Mouse (Mus musculus) NIH3T3 (cell line): ENCODE measurements around the gene Ankrd44.

Experiments
- DNase-seq: peaks from one replicate; pipeline ENCODE4 v3.0.0-alpha.2; 2012; ENCODE audit warnings: low read depth

Ankrd44 gene

DNA sequence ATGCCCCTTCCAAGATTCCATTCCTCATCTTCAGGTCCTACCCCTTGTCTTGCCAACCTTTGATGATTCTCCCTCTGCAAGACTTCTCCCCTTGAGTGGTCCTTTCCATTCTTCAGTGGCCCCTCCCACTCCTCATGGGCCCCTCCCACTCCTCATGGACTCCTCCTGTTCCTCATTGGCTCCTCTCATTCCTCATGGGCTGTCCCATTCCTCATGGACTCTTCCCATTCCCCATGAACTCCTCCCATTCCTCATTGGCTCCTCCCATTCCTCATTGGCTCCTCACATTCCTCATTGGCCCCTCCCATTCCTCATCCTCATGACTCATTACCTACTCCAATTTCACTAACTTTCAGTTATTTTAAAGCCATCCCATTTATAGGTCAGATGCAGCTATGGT is 166.3 kb downstream of the Ankrd44 start:
- peak; percentile 29 for DNase-seq

DNA sequence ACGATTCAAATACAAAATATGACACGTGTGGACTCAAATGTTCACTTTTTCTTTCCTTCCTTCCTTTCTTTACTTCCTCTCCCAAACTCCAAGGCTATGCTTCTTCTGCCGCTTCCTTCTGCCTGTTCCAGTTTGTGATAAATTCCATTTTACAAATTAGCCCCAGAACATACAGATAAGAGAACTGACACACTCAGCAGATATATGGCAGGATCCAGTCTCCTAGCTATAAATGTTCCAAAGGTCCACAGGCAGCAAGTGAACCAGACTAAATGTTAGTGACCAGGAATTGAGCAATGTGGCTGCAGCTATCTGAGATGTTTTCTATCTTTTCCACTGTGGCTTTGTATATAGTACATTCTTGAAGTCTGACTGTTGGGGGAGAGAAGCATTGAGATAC is 168.9 kb downstream of the Ankrd44 start:
- DNase-seq, result no peak

DNA sequence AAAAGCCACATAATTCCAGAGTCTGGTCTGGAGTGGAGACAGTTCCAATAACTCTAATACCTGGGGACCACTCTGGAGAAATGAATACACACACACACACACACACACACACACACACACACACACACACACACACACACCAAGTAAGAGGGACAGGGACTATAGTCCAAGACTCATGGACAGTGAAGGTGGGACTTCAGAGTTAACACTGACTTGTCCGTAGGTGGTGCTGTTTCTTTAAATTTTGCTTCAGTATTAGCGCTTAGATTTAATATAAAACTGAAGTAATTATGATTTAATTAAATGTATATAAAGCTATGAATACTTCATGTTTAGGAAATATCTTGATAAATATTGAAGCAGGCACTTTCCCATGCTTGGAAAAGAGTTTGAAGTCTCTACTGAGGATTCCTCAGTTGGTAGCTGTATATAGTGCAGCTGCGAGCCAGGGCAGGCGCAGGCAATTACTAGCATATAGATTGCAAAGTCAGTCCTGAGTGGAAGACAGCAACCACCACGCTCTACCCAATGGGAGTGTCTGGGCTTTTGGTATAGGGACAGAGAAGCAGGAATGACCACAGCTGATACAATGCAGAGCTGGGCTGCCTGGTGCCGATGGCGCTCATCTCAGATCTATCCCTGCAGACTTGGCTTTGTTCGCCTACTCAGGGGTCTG is 170.4 kb downstream of the Ankrd44 start:
- peak; percentile 30 for DNase-seq

DNA sequence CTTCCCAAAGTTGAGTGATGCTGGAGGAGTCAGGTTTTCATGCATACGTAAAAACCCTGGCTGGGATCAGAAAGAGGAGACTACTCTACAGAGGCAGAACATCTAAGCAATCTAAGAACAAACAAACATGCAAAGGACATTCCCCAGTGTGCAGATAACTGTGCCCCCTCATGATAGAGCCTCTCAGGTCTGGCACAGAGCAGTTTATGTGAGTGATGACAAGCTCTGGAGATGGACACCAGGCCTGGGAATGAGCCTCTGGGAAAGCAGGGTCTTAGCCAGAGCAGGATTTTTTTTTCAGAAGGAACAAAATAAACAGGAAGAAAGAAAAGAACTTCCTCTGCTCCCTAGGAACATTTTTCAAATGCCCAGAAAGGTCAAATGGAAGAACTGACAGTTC is 176.2 kb downstream of the Ankrd44 start:
- DNase-seq, result no peak

DNA sequence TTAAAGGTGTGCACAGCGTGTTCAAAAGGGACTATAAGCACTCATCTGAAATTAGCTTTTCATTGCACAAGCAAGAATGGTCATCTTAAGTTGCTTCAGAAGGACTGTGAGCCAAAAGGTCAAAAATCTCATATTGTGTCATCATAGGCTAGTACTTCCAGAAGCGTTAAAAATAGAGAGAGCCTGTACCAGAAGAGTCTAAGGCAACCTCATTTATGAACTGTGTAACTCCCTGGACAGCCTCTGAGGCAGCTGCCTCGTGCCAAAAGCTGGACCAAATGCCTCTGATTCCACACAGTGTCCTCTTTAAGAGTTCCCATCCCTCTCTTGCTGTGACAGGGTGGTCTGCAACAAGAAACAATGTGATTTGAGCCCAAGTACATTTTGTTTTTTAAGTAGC is 176.7 kb downstream of the Ankrd44 start:
- peak; percentile 19 for DNase-seq

DNA sequence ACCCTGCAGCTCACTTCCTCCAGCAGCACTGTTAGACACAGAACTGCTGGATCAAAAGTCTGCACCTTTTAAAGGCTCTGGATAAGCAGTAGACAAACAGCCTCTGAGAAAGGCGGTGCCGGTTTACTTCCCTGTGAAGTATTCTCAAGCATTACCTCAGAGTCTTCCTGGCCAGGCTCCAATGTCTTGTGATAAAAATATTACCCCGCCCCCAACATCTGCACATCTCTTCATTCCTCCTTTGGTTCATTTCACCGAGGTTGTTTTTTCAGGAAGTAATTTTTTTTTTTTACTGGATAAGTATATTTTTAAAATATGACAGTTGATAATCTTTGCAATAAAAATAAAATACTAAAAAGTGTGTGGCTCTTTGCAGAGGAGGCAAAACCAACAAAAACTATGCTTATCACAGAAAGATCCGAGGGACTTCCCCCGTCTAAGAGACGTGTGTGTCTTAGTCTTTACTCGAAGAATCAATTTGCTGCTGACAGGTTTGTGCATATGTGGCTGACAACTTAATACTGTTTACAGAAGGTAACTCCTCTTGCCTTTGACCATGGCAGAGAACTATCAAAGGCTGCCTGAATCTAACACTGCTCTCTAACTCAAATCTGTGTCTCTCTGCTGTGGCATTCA is 178.3 kb downstream of the Ankrd44 start:
- DNase-seq, result peak; percentile 41

DNA sequence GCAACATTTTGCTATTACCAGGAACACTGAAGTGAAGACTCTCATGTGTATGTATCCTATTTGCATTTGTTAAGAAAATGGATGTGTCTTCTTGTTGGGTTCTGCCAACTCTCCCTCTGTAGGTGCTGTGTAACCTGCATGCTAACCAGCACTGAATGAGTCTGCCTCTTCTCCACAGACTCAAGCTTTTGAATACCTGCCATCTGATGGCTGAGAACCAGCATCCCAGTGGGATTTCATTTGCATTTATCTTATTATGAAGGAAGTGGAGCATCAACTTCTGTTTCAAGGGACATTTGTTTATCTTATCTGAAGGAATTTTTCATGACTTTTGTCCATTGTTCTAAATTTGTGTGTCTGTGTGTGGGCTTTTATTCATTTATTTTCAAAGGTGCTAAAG is 180.5 kb downstream of the Ankrd44 start:
- DNase-seq, result no peak

DNA sequence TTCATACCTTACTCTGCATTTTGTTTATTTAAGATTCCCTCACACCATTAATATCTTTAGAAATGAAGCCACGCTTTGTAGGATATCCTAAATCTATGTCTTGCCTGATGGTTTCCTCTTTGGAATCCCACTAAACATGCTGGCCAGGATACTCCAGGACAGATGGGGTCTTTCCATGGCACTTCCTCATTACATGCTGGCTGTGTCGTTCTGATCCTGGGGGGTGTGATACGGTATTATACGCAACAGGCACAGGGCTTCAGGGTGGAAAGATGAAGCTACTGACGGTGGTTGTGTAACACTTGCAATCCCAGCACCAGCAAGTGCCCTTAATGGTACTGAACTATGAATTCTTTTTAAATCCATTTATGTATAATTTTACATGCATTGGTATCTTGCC is 182.0 kb downstream of the Ankrd44 start:
- no peak for DNase-seq

DNA sequence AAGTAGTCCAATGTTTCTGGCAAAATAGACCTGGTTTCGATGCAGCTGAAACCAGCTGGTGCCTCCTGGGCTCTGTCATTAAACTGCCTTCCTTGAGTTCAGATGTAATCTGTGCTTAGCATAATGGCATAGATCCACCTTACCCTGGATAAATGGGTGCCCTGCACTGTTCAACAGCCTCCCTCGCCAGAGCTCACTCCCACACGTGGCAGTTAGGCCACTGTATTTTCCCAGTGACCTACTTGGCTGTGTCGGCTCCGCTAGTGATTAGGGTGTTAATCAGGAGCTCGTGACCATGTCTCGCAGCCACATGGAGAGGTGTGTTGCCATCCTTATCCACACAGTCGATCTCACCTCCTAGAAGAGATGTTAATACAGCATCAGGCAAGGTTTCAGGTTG is 183.1 kb downstream of the Ankrd44 start:
- DNase-seq, result no peak

DNA sequence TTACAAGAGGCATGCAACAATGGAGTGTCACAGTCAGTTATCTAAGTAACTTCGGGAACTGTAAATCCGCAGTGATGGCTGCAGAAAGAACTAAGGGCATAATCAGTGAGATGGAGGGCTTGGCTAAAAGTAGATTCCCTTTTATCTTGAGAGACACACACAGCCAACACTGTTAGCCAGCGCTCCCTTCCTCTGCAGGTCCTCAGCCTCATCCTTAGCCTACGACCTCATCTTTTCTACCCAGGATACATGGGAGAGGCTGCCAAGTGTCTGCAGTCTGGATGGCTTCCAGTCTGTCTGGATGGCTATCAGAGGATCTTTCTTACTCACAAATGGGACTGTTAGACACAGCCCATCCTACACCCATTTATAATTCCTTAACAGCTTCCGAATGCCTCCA is 185.3 kb downstream of the Ankrd44 start:
- DNase-seq, result peak; percentile 50

DNA sequence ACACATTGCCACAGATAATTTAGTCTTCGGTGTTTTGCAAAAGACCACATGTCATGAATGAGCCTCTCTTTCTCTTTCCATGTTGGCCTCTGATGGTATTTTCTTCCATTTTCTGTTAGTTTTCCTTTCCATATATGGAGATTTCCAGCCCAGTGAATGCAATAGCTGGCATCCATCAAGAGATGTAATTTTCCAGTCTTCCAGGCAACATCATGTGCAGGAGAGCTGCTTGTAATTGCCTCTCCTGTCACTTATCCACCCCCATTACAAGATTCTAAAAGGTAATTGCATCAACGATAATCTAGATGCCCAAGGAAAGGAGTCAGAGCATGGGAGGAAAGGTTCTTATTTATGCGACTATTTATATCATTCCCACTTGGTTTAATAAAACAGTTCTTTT is 188.7 kb downstream of the Ankrd44 start:
- no peak for DNase-seq

DNA sequence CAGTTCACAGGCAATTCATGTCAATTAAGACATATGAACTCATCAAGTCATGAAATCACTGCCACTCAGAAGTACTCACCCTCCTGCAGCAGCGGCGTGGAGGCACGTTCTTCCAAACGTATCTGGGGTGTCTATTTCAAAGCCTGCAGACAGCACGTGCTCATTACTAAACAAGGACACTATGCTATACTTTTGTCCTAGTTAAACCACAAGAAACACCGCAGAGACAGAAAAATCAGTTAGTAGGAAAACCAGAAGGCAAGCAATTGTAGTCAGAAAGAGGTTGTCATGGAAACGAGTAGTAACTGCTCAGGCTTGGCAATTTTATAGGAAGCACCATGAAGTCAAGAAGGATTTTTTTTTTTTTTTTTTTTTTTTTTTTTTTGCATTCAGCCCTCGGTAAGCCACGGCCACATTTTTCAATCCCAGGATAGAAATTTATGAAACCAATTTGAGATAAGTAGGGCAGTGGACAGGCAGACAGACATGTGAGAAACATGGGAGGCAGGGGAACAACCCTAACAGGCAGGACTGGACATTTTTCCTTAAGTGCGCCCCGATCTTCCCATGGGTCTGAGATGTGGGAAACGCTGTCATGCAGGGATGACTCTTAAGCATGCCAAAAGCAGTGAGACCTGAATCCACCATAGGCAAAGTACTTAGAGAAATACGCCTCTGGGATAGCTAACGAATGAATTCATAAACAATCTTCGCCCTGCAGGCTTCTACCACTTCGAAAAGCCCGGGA is 191.1 kb downstream of the Ankrd44 start:
- DNase-seq, result no peak

DNA sequence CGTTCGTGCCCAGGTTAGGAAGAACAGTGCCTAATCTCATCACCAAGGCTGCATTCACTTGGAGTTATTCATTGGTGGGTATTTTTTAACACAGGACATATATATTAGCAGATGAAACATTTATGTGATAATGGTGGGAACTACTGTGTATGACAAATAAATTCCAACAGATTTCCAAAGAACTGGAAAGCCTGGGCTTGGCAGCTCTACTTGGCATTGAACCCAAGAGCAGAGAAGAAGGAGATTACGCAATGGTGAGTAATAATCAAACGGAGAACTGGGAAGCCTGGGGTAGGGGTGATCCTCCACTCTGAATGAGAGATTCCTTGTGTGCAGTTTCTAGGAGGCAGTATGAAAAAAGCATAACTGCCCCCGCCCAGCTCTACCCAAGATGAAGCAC is 196.9 kb downstream of the Ankrd44 start:
- DNase-seq, result peak; percentile 92

DNA sequence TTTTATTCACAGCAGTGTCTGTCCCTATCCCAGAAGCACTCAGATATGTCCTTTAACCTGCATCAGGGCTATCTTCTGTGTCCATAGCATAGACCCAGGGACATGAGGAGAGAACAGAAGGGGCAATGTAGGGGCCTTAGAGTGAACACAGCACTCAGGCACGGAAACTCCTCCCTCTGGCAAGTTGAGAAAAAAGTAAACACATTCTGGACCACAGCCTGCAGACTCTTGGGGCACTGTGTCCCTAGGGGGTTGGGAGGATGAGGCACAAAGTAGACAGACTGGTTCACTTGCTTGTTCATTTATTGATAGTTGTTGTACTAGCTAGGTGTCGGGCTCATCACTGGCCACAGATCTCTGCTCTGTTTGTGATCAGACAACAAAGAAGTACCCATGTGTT is 199.6 kb downstream of the Ankrd44 start:
- no peak for DNase-seq

DNA sequence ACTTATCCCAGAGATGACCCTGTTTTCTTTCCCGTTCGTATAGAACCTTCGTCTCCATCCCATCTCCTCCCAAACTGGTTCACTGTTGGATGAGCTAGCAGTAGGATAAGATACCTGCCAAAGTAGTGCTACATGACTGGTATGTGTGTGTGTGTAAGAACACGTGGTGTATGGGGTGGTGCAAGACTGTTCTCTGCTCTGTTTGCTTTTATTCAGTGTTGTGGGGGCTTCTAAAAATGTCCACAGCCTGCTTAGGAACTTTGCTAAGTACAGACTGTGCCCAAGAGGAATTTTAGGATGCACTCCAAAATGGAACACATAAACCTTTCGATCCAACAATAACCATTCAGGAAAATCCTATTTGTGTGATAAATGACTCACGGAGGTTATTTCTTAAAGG is 209.3 kb downstream of the Ankrd44 start:
- no peak for DNase-seq

DNA sequence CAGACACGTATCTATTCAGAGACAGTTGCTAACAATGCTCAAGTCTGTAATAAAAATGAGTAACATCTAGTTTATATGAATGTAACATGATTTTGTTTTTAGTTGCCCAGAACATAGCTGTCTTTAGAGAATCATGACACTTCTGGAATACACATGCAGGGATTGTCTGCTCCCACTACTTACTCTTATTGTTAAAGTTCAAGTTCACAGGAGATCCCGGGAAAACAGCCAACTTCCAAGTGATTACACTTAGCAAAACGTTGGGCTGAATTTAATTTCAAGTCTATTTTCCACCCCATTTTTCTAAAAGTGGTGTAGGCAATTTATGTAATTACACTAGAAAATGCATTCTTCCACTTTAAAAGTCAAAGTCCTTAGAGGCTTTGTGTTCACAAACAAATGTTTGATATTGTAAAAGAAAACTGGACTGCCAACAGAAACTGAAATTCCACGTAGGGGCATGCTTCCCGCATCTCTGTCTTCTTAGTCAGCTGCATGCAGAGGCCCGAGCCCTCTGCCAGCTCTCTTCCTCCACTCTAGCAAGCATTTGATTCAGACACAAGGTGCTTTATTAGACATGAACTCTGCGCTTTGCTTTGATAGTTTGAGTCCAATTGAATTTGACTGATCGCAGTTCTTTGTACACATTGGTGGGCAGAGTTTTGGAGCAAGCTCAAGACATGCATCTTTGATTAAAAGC is 211.0 kb downstream of the Ankrd44 start:
- DNase-seq, result peak; percentile 69

DNA sequence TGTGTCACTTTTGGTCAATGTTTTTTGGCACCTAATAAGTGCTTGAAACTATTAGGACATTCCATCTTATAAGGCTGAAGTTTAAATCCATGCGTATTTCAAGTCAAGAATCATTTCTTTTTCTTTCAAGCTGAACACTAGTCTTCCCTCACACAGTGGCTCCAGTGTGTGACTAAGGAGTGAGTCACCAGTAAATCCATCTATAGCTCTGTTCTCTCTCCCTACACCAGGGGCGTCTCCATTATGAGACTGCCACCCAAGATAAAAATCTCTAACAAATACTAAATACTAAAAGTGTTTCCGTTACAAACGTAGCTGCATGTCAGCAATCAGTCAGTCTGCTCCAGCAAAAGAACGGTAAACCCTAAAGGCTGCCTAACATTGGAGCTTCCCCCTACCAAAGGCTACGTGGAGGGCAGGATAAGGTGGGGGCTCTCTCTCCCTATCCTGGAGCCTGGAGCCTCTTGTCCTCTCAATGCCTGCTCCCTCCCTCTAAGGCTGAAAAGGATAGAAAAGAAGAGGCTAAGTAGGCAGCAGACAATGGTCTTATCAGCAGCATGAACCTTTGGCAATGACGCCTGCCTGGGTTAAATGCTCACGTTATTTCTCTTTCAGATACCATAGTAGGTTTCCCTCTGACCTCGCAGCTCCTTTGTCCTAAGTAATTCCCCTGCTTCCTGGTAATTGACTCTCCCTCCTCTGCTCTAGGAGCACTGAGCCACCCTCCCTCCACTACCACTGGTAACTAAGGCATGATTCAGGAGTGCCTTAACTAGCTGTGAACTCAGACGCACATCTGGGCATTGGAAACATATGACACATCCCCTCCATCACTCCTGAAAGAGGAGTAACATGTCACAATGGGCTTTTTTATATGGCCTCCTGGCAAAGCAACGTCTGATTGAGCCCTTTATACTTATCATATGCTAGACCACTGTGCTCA is 212.7 kb downstream of the Ankrd44 start:
- peak; percentile 76 for DNase-seq

DNA sequence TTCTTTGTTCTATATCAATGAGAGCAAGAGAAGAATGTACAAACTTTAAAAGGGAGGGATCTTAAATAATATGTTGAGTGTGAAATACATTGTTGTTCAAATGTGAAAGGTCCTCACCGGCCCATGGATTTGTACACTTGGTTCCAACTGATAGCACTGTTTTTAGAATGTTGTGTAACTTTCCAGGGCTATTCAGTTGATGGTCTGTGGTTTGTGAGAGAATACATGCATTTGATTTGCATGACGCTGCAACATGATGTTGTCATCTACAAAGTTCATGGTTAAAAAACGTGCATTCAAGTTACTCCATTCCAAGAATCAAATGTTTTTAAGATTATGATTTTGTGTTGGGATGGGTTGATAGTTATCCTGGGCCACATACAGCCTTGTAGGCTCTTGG is 214.6 kb downstream of the Ankrd44 start:
- DNase-seq, result no peak

DNA sequence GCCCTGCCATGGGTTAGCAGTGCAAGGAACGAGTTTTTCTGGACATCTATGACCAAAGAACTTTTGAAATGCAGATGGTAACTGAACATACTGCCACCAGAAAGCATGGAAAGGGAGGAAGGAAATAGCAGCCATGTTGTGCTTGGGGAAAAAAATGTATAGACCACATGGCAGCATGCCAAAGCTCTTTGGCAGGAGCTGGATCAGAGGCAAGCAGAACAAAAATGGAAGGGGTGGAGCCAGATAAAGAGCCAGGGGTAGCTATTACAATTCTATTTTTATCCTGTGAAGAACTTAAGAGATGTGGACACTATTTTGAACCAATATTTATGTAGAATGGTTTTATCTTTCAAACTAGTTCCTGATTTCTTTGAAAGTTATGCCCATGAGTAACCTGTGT is 215.6 kb downstream of the Ankrd44 start:
- peak; percentile 89 for DNase-seq

DNA sequence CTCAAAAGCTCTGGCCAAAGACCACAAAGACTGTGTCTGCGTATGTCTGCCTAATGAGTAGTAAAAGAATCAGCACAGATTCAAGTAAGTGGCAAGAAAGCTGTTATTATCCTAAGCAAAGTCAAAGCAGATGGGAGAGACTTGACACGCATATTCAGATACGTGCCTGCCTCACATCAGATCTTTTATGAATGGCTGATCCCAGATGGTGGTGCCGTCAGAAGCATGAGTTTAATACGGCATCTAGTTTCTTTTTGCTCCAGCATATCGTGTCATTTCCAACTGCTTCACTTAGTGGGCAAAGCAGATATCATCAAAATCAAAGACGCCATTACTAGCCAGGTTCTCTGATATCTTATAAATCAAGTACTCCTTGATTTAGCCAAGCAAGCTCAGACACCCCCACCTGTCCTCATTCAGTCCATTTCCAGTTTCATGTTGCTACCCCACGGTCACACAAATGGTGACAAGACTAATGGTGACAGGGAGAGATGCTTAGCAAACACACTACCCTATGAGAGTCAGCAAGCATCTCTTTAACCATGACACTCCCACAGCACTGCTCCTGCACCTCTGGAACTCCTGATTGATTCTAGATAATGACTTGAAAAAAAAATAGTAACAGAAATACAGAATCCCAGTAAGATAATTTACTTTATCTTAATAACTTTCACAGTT is 218.2 kb downstream of the Ankrd44 start:
- no peak for DNase-seq
